Mouse (Mus musculus) G1E-ER4 (cell line): ENCODE results near the gene Nuak2. TPM values are rescaled to one million over a fixed set of nuclear protein-coding genes. Genes with fewer than 3 reads are reported as not detected.

Source experiments
- GATA1 ChIP-seq: IDR thresholded peaks from one replicate; pipeline ENCODE4 v1.8.0; 2012; ENCODE audit warnings: low read length, inconsistent platforms
- polyA plus RNA-seq: library from polyadenylated mRNA; stranded (reverse); fragments of >175 nt; gene quantifications from 2 replicates; pipeline ENCODE4 v1.2.3, GENCODE M21; 2012

The Nuak2 gene
- 0.02 TPM in 1 of 2 replicates, not detected in the other for polyA plus RNA-seq

GRCm38 (mm10) chr1:132315889-132316624 lies at the start of gene Nuak2:
Gene Nuak2 (plus strand): TSS chr1:132316126.
- TF ChIP-seq GATA1, result no peak

GRCm38 (mm10) chr1:132266791-132267557 lies 49.0 kb upstream of the Nuak2 start:
- no peak for TF ChIP-seq GATA1

GRCm38 (mm10) chr1:132267959-132268358 lies 48.0 kb upstream of the Nuak2 start:
- TF ChIP-seq GATA1, result no peak

- TF ChIP-seq GATA1, result no peak
Observed at GRCm38 (mm10) chr1:132268418-132269060, 47.4 kb upstream of the Nuak2 start.

- TF ChIP-seq GATA1, result no peak
Observed at GRCm38 (mm10) chr1:132271237-132271636, 44.7 kb upstream of the Nuak2 start.

- no peak for TF ChIP-seq GATA1
Observed at GRCm38 (mm10) chr1:132276694-132277093, 39.2 kb upstream of the Nuak2 start.

DNA sequence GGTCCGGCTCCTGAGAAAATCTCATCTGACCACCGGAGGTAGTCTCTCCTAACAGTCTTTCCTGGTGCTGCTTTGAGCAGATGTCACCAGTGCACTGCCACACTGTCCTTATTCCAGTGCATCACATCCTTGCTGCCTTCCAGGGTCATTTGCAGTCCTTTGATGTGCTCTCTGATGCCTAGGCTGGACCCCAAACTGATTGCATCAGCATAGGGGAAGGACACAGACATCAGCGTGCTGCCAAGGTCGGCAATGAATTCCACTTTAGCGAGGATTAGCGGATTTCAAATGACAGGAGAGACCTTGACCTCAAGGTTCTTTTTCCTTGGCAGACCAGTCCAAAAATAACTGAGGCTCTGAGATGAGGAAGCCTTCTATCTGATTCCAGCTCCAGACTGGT lies 38.8 kb upstream of the Nuak2 start:
- no peak for TF ChIP-seq GATA1

DNA sequence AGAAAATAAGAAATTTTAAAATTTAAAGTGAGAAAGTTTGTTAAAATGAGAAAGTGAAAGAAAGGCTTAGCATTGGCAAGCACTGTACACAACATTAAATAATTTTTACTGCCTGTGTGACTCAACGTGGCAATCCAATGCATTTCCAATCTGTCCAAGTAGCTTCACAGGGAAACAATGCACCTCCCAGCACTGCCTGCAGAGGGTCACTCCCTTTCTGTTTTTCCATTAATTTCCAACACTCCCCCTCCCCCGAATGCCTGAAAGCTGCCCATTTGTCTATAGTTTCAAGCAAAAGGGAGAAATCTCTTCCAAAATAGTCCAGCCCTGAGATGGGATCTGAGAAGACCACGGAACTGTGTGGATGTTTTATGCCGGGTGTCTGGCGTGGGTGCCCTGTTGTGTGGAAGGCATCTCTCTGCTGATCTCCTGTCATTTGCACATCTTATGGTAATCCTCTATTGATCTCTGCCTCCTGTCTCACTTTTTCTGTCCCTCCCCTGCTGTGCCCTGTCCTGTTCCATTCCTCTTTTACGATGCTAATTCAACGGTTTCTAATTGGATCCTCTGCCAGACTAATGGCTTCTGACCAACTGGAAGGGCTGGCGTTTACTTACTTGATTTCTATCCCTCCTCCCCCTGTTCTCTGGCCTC lies 34.3 kb upstream of the Nuak2 start:
- TF ChIP-seq GATA1, result no peak

DNA sequence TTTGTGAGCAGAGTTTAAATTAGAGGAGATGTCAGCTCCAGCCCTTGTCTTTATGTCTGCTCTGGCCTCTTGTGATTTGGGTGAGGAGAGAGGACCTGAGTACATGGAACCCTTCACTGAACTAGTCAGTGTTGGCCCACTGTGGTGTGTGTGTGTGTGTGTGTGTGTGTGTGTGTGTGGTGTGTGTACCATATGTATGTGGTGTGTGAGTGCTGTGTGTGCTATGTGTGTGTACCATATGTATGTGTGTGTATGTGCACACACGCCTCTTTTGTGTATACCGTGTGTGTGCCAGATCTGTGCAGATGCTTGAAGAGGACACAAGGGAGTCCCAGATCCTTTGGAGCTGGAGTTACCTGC lies 33.8 kb upstream of the Nuak2 start:
- TF ChIP-seq GATA1, result no peak

DNA sequence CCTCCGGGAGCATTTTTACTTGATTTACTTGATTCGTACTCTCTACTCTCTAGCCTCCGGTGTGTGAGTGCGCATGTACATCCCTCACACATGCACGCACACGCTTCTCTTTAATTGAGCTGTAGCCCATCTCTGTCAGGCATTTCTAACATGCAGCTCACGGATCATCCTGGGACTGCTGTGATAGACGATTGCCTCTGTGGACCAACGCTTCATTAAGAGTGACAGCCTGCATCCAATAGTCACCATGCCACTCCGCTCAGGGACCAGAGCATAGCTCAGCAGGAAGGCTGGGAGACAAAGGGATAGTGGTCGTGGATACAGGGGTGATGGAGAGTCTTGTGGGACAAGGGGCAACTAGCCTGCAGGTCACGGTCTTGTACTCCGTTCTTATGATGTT lies 32.9 kb upstream of the Nuak2 start:
- no peak for TF ChIP-seq GATA1

DNA sequence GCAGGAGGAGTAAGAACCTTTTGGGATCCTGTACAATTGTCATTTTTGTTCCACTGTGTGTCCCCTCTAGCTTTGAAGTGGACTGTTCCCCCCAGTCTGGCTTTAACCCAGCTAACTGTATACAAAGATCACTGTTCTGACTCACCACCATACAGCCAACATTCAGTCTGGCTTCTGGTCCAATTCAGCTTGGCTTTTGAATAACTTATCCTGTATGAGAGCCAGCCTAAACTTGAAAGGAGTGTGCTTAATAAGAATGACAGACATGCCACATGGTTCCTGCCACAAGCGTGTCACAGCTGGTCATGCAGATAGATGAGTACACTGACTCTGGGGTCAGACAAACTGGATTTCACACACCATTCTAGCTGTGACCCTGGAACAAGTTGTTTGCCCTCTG lies 29.2 kb upstream of the Nuak2 start:
- no peak for TF ChIP-seq GATA1

- no peak for TF ChIP-seq GATA1
Observed at GRCm38 (mm10) chr1:132287445-132287844, 28.5 kb upstream of the Nuak2 start.

DNA sequence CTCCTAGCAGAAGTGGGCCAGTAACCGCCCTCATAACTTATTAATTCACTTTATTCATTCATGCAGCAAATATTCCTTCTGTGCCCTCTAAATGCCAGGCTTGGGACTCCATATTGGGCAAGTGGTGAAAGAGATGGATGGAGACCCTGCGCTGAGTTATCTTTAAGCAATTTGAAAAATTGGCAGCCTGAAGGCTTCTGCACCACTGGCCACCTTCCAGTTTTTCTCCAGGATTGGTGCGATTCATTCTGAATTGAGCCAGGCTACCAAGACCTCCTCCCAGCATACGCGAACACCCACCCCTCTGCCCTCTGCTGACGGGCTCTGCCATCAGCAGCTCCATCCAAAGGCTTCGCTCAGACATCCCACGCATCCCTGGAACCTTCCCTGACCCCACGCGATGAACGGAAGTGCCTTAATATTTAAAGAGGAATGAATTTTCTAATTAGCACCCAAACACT lies 27.9 kb upstream of the Nuak2 start:
- TF ChIP-seq GATA1, result no peak

GRCm38 (mm10) chr1:132289965-132290364 lies 26.0 kb upstream of the Nuak2 start:
- no peak for TF ChIP-seq GATA1

DNA sequence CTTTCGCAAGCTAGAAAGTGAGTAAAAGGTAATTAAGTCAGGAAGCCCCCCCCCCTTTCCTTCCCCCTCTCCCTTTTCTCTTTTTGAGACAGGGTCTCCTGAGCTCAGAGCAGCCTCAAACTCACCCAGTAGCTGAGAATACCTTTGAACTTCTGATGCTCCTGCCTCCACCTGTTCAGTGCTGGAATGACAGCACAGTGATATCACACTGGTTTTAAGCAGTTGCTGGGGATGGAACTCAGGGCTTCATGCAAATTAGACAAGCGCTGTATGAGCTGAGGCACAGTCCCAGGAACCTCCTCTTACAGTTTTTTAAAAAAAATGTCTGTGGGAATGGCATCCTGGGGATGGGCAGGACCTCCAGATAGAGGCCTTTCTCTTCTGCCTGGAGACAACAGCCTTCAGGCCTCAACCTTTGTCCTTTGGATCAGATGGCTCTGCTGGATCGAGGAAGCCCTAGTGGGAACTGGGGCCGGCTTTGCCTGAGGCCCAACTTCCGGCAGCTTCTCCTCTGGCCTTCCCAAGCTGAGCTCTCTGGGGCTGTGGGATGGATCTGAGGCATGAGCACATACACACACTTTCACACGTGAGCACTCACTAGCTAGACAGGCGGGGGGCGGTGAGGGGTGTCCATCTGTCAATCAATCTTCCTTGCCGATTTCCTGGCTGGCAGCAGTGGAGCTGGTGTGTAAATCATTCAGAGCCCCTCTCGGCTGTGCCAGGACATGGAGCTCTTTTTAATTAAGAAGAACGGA lies 24.8 kb upstream of the Nuak2 start:
- TF ChIP-seq GATA1, result no peak

- no peak for TF ChIP-seq GATA1
Observed at GRCm38 (mm10) chr1:132291706-132292105, 24.2 kb upstream of the Nuak2 start.
